Mouse (Mus musculus): ENCODE measurements at regions not wholly inside any gene's neighbourhood (a gene's known extent, or its start where the extent isn't known, plus 50 kb on each side); places are given as distances from the start of the nearest gene placed in this dataset.

DNA sequence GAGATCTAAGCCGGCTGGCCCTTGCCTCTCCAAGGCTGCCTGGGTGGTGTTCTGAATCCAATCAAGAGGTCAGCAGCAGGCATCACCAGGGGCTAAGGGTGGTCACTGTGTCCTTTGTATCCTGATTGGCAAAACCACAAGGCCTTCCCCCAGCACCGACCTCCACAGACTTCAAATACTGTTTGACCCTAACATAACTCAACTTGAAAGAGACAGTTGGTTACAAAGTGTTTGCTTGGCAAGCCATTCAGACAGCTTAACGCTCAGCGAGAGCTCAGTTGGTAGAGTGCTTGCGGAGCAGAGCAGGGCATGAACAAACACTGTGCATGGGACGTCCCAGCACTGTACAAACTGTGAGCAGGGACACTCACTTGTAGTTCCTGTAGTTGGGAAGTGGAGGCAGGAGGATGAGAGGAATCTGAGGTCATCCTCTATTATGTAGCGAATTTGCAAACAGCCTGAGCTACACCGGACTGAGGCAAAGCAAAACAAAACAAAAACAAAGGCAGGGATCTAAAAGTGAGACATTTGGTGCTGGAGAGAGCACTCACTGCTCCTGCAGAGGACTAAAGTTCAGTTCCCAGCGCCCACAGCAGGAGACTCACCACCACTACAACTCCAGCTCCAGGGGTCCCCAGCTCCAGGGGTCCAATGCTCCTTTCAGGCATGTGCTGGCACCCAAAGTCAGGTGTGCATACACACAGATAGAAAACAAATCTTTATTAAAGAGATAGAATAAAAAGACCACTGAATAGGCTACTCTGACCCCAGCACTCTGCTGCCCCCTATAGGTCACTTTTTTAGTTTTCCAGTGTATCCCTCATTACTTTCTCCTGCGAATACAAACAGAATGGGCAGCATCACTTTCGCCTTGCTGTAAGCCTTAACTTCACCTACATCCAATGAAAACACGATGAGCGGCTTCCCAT lies 273.5 kb downstream of the Prex1 start:
- DNase-seq (ENCODE audit: low read depth, low spot score) = peak; percentile 68

DNA sequence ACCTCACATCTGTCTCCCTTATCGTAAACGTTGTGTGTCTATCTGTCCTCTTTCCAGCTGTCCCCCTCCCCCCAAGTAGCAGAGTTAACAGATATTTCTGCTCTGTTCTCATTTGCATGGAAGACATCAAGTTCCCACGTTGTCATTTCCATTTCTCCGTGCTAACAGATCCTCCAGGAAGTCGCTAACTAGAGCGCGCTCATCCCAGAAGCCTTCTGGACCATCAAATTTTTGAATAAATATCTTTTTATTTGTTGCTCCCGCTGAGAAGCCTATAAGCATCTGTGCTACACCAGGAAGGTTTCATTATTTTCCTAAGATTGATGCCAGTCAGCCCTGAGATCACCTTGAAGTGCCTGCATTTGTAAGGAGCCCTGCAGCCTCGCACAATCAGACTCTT lies 275.4 kb downstream of the Prex1 start:
- no peak for DNase-seq (ENCODE audit: low read depth, low spot score)

DNA sequence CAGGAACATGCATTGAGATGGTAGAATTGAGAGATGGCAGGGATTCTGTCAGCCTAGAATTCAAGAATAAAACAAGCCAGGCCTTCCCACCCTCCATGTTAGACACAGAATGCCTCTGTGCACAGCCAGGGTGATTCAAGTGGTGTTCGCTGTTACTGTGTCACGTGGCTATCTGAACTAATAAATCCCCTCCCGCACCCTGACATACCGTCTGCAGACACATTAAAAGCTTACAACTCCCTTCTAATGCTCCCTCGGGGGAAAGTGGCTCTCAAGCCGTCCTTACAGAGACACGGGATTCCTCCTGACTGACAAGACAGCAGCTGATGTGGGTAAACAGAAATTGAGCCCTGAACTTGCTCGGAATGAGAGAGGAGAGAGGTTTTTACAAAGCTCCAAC lies 279.1 kb downstream of the Prex1 start:
- no peak for DNase-seq (ENCODE audit: low read depth, low spot score)

DNA sequence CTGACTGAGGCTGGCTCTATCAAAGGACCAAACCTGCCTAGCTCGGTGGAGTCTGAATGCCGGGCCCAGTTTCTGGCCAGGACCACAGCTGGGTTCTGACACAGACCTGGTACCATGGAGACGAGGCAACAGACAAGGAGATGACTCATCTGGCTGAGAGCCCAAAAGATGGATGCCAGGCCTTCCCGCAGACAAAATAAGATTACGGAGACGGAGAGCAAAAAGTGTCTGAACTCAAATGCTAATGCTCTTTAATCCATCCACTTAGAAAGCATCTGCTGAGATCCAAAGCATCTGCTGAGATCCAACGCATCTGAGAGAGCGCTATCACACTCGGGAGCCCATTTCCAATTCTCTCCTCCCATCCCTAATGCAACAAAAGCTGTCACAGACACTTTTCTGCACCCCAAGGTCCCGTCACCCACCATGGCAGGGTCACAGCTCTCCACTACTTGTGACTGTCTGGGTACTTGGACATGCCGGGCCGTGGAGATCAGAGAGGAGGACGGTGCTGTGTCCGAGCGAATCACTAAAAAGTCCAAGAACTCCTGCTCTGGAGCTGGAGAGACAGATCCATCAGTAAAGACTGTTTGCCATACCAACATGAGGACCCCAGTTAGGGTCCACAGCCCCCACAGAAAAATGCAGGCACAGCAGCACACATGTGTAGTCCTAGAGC lies 278.3 kb upstream of the Sulf2 start:
- peak; percentile 98 for DNase-seq (ENCODE audit: low read depth, low spot score)

DNA sequence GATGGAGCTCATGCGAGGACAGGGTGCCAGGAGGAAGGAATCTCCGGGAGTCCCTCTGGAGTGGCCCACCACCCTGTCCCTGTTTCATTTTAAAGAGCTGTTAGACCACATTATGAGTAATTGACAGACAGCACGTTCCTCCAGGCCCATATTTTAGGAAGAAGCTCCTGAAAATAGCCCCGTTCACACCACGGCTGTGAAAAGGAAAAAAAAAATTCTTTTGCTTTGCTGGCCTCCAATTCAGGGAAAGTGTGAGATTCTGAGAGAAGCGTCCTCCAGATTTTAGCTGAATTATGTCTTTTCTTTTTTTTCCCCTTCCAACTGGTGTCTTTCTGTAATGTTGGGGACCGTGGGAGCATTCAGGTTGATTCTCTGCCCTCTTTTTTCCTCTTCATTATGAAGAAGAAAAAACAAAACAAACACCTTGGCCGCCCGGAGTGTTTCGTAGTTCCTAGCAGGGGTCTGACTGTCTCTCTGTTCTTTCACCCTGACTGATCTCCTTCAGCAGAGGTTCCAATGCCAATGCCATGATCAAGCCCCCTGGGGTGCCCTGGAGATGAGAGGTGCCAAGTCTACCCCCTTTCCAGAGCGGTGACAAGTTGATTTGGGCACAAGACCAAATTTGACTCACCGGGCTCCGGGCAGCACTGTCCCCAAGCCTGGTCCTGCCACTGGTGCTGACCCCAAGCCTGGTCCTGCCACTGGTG lies 277.6 kb upstream of the Sulf2 start:
- DNase-seq (ENCODE audit: low read depth, low spot score) = no peak

DNA sequence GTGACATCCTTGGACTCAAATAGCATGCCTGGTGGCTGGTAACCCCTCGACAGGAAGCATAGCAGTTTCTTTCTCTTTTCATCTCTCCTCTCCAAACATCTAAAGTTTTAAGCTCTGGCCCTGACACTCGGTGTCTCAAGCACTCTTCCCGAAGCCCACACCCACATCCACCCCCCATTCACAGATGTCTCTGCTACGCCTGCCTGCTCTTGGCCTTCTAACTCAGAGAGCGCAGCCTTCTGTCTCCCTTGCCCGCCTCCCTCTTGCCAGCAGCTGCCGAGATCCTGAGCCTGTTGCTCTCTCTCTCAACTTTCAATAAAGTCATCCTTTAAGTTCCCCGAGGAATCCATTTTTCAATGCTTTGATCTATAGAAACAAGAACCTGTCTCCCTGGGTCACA lies 277.1 kb upstream of the Sulf2 start:
- DNase-seq (ENCODE audit: low read depth, low spot score) = no peak

DNA sequence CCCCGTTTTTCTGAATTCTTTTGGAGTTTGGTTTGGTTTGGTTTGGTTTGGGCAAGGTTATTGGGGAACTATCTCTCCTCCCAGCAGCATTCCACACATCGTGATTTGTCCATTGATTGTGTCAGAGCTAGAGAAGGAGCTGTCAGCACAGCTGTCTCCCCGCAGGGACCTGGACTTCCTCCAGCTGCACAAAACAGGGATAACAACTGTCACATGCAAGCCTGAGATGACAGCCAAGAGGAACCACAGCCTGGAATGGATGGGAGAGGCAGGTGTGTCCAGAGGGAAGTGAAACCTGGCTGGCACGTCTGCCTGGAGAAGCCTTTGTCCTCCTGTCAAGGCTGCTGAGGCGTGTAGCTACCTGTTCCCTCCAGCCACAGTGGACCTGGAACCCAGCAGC lies 274.5 kb upstream of the Sulf2 start:
- DNase-seq (ENCODE audit: low read depth, low spot score) = peak; percentile 68

DNA sequence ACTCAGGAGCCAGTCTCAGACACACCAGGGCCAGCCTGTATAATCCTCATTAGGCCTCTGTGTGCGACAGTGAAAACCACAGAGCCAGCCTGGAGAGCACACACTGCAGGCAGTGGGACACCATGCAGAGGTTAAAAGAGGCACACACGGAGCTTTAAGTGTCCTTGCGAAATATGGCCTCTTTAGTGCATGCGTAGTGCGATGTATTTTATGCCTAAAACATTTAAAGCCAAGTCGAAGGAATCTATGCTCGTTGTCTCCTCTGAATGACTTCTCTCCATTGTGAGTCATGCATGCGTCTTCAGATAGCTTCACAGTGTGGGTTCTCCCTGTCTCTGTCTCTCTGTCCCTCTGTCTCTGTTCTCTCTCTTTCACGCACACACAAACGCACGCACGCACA lies 274.0 kb upstream of the Sulf2 start:
- peak; percentile 44 for DNase-seq (ENCODE audit: low read depth, low spot score)

DNA sequence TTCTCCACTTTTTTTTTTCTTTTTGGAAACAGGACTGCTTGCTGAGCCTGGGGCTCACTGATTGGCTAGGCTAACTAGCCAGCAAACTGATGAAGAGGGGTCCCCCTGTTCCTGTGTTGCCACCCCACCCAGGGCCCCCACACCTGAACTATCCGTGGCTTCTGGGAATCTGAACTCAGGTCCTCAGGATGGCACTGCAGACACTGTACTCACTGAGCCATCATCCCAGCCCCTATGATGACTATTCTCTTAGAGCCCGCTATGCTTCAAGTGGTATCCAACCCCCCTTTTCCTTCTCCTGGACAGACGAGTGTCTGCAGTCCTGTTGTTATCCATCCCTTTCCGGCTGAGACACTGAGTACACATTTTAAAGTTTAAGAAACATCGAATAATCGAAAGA lies 271.9 kb upstream of the Sulf2 start:
- no peak for DNase-seq (ENCODE audit: low read depth, low spot score)

DNA sequence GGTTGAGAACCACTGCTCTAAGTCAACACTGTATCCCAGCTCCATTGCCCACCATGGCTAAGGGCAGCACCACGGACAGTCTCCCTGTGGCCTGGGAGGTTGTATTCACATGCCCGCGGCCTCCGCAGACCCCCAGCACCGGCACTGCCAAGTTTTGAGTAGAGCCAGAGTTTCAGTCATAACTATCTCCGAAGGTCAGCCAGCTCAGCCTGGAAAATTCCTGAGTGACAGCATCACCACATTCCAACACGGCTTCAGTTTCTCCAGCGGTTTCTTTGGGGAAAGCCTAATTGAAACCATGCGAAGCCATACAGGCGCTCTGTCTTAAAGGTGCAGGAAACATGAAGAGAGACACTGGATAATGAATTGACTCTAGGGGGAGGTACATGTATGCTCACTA lies 271.5 kb upstream of the Sulf2 start:
- DNase-seq (ENCODE audit: low read depth, low spot score) = peak; percentile 99

DNA sequence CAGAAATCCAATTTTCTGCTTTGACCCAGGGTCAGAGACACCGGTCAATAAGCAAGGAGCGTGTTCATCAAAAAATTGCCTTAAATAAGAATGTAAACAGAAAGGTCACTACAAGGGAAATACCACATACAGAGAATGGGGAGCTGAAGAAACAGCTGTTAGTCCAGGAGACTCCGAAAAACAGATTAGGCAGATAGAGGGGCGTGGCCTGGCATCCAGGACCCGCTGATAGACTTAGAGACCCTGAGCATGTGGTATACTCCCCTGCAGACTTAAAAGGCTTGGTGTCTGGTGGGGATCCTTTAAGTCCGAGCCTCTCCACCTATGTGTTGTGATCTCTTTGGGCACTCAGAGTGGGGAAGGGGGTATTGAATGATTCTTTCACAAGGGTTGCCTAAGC lies 271.0 kb upstream of the Sulf2 start:
- DNase-seq (ENCODE audit: low read depth, low spot score) = peak; percentile 39

DNA sequence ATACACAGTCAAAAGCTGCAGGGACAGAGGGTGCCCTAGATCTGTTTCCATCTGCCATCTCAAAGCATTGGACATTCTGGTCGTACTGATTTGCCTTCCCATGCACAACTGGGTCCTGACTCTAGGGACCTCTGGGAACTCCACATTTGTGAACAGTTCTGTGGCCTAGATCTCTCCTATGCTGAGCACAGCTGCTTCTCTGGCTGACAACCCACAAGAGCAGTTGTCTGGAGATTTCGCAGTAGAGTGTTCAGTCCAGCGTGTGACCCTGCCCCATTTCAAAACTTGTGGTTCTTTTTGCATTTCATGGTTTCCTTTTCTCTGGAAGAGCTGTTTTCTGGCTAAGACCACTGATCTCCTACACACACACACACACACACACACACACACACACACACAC lies 269.7 kb upstream of the Sulf2 start:
- no peak for DNase-seq (ENCODE audit: low read depth, low spot score)

DNA sequence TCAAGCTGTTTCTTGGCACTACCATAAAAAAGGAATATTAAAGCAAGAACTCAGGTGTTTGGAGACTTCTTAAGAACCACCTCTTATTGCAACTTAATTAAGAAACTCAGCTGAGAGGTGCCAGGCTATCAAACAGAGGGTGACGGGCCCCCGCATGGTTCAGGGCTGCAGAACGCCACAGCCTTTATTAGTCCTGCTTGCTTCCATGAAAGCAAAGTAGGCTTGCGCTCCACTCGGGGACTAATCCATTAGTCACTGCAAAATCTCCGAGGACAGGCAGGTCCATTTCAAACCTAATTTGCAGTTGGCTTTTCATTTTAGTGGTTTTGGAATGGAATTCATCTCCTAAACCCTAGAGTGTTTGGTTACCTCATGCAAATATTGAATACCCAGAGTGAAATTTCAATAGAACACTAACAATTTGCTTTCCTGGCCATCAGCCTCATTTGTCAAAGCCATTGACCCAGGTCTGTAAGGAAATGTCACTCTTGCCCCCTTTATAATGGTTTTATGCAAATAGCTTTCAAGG lies 267.7 kb upstream of the Sulf2 start:
- DNase-seq (ENCODE audit: low read depth, low spot score) = peak; percentile 24

DNA sequence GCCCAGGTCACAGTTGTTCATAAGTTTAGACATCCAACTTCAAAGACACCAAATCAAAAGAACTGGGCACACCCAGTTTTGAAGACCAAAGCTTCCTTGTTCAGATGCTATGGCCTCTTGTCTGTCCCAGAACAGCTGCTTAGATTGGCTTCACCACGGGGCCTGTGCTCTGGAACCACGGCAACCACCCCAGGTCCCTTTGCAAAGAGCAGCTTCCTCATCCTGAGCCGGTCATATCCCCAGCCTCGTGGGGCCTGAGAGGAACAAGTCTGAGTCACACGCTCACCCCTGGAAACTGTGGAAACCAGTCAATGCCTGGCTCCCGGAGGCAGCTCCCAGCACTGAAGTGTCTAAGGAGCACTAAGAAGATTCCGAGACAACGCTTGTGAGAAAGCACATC lies 264.8 kb upstream of the Sulf2 start:
- DNase-seq (ENCODE audit: low read depth, low spot score) = peak; percentile 44

DNA sequence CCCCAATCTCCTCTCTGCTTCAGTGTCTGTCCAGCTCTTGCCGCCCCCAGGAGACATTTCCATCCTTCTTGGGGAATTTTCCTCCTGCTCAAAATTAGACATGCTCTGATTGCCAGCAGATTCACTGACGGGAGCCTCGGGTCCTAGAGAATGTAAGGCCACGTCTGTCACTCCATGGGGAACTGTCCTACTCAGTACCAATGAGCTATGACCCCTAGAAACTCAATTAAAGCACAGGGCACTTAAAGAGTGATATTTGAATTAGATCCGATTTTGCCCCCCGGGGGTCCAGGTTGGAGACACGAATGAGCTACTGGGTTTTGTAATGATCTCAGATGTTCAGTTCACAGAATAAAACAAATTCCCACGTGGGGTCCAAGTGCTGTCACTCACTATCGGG lies 263.8 kb upstream of the Sulf2 start:
- no peak for DNase-seq (ENCODE audit: low read depth, low spot score)

DNA sequence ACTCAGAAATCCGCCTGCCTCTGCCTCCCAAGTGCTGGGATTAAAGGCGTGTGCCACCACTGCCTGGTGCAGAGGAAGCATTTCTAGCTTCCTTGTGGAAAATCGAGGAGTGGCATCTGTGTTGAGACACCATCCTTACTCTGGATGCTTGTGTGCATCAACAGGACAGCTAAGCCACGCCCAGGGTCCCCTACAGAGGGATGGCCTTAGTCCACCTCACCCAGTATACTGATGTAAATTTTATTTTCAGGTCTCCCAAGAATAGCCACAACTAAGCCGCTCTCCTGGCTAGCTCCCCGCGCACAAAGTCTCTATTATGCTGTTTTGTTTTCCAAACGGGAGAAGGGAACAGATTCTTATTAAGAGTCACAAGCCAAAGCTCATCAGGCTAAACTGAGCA lies 262.8 kb upstream of the Sulf2 start:
- DNase-seq (ENCODE audit: low read depth, low spot score) = no peak

DNA sequence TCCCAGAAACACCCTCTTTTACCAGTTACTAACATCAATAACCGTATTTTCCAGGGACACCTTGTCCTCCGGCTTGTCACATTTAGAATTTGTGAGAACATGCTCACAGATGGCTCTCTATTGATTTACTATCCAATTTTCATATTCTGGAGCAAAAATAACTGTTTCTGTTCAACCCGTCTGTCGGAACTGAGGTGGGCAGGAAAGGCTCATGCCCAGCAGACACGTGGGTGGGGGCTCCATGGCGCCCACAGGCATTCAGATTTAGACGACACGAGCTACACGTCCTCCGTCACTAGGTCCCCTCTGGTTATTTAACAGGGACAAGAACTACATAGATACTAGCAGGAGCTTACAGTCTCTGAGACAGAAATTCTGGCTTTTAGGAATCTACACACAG lies 262.2 kb upstream of the Sulf2 start:
- no peak for DNase-seq (ENCODE audit: low read depth, low spot score)

DNA sequence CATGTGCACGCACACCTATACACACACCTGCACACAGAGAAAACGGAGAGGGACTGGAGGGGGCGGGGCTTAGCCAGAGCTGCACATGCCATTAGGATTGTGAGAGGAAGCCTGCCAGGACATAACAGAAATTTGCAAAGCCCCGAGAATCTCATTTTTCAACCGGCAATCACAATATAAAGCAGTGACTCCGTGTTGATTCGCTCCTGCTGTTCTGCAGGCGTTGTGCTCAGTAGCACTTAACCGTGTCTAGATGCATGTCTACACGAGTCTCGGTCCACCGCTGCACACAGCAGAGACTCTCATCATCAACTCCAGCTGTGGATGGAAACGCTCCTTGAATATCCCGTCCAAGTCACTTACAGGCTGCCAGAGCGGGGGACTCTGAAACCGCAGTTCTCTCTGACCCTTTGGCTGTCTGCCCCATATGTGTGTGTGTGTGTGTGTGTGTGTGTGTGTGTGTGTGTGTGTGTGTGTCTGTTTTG lies 260.1 kb upstream of the Sulf2 start:
- DNase-seq (ENCODE audit: low read depth, low spot score) = no peak

DNA sequence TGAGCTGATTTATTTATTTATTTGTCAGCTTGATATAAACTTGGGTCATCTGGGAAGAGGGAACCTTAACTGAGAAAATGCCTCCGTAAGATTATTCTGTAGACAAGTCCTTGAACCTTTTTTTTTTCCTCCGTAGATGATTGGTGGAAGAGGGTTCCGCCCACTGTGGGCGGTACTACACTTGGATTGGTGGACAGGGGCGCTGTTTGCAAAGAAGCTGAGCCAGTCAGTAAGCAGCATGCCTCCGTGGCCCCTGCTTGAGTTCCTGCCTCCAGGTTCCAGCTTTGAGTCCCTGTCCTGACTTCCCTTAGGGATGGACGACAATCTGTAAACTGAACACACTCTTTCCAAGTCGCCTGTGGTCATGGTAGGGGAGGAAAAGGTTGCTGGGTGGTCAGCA lies 259.4 kb upstream of the Sulf2 start:
- no peak for DNase-seq (ENCODE audit: low read depth, low spot score)

DNA sequence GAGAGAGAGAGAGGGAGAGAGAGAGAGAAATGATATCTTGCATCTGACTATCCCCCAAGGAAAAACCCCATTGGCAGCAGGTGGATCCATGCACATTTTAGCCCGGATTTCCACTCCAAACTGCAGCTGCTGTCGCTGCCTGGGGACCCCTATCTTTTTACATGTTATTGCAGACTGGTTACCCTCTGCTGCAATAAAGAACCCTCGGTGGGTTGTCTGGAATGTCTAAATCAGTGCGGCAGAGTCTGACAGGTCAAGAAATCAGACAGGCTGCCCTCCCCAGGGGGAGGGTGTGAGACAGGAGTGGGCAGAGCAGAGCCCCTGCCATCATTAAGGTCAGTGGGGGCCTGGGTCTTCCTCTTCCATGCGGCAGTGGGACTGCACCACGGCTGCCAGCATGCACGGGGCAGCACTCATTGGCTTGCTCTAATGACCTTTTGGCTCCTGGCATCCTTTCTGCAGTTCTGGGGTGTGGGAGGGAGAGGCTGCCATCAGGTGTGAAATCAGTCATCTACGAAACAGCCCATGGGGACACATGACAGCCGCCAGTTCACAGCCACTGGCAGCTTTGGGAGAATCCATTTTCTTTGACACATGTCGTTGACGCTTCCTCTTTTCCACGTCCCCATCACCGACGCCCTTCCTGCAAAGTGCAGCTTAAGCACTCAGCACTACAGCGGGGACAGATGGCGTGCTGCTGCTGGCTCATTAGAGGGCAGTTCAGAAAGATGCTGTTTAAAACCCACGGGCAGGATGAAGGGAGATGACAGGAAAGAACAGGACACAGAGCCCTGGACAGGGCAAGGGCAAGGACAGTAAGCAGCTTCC lies 256.8 kb upstream of the Sulf2 start:
- DNase-seq (ENCODE audit: low read depth, low spot score) = no peak

DNA sequence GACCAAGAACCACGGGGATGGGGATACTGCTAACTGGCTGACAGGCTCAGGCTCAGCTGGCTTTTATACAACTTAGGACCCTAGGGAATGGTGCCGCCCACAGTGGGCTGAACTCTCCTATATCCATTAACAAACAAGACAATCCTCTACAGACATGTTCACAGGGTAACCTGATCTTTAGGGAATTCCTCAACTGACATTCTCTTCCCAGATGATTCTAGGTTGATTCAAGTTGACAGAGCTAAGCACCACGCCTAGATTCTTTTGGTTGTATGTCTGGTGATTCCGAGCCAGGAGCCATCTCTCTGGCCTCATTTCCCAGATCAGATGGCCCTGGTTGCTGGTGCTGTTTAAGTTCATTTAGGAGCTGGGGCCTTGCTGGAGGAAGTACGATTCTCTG lies 253.9 kb upstream of the Sulf2 start:
- DNase-seq (ENCODE audit: low read depth, low spot score) = peak; percentile 40

Measured in 3T3-L1 (cell line).